Mouse (Mus musculus) small intestine, adult 2 months (tissue): ENCODE data around the gene Ankrd11. TPM values are rescaled to one million over a fixed set of nuclear protein-coding genes. Genes with fewer than 3 reads are reported as not detected.

Experiments
- H3K27ac ChIP-seq: fragments of 200-500 bp; 2 replicates; pipeline ENCODE4 v1.5.1; 2012; ENCODE audit warnings: low read depth, low read length, control low read depth, inconsistent platforms; ENCODE audit not compliant: insufficient read depth
- H3K27me3 ChIP-seq: fragments of 200-500 bp; 2 replicates; pipeline ENCODE4 v1.6.1; 2012; ENCODE audit warnings: mild to moderate bottlenecking, moderate library complexity, low read length, inconsistent platforms; ENCODE audit not compliant: control insufficient read depth, insufficient read depth
- H3K36me3 ChIP-seq: fragments of 200-500 bp; 2 replicates; pipeline ENCODE4 v1.6.1; 2012; ENCODE audit warnings: mild to moderate bottlenecking, low read length, control low read depth, inconsistent platforms; ENCODE audit not compliant: control insufficient read depth, insufficient read depth
- H3K4me1 ChIP-seq: fragments of 200-500 bp; 2 replicates; pipeline ENCODE4 v1.6.1; 2012; ENCODE audit warnings: low read length, inconsistent platforms, mixed read lengths; ENCODE audit not compliant: control insufficient read depth, insufficient read depth, insufficient read length
- H3K4me3 ChIP-seq: fragments of 200-500 bp; 2 replicates; pipeline ENCODE4 v1.5.1; 2012; ENCODE audit warnings: low read depth, mild to moderate bottlenecking, control low read depth, inconsistent platforms, low read length, moderate library complexity
- CTCF ChIP-seq: fragments of 200-500 bp; IDR thresholded peaks from 2 replicates; pipeline ENCODE4 v1.5.1; 2012; ENCODE audit warnings: low read depth, mild to moderate bottlenecking, control low read depth, inconsistent platforms, low read length, moderate library complexity, mixed read lengths; ENCODE audit not compliant: insufficient replicate concordance, insufficient read length; ENCODE audit errors: extremely low read depth
- POLR2A ChIP-seq: fragments of 200-500 bp; IDR thresholded peaks from 2 replicates; pipeline ENCODE4 v1.6.1; 2012; ENCODE audit warnings: low read depth, mild to moderate bottlenecking, control low read depth, inconsistent platforms, low read length, moderate library complexity
- WGBS: fragments of 180-500 bp; shearing (Covaris S2); methylation state at CpG from one replicate; pipeline ENCODE4 v1.1.7; 2018; 5-methylcytosine and 5-hydroxymethylcytosine counted together
- polyA plus RNA-seq: library from polyadenylated mRNA; depleted of rRNA; stranded (reverse); fragments of >200 nt; gene quantifications from 2 replicates; pipeline ENCODE4 v1.2.3, GENCODE M21; 2012

The Ankrd11 gene
- polyA plus RNA-seq, 1 experiment = 79.9 TPM

DNA sequence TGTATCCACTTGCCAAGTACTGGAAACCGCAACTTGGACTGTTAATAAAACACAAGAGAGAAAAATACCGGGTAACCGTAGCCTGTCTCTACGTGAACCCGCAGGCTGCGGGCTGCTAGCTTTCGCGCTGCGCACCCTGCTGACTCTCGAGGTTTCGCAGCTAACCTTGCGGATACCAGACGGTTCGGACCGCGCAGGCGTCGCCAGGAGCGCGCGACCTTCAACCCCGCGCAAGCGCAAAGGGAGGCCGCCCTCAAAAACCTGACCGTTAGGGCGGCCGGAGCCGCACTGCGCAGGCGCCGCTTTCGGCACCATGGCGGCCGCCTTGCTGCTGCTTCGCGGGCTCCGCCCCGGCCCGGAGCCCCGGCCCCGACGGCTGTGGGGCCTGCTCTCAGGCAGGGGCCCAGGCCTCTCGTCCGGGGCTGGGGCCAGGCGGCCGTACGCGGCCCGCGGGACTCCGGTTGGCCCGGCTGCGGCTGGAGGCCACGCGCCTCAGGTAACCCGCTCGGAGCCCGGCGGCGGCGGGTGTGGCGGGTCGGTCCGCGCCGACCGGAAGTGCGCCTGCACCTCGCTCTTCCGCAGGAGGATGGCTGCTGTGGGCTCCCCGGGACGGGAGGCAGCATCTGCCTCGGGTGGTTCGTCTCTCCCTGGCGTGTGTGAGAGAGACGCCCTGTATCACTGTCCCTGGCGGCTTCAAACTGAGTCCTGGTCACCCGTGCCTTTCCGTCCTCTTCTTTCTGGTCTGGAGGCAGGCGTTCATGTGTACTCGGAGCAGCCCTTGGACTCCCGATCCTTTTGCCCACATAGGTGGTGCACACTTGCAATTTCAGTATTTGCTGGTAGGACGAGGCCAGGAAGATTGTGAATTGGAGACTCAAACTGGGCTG, 23.4 kb upstream of the Ankrd11 start:
- peak; percentile 87; the same call in 1 of the 2 replicates for TF ChIP-seq POLR2A
- TF ChIP-seq CTCF = peak; percentile 54; the same call in 1 of the 2 replicates
- peak overlapping the region; percentile 71 for H3K4me3 ChIP-seq
- WGBS = under 1% methylated on average over 84 of the region's 84 CpGs
- H3K36me3 ChIP-seq = peaks cover 2% of the 10 kb centered on the region; the same call in 1 of the 2 replicates
- no peaks in the 10 kb centered on the region for H3K27me3 ChIP-seq
- H3K27ac ChIP-seq = peak overlapping the region; percentile 86
- H3K4me1 ChIP-seq = peaks cover 8% of the 10 kb centered on the region

DNA sequence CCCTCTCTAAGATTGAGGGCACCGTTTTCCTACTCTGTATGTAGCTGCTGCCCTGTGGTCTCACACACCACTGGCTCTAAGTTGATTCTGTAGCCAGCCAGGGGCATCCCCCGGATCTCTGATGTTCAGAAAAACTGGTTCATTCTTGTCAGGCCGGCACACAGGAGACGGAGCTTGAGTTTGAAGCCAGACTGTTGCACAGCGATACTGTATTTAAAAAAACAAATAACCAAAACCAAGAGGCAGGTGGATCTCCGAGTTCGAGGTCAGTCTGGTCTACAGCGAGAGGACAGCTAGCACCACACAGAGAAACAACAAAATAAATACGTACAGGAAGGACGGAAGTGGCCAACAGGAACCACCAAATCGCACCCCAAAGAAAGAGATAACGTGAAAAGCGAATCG, 22.7 kb upstream of the Ankrd11 start:
- H3K4me3 ChIP-seq = peak overlapping the region; percentile 71
- H3K36me3 ChIP-seq = no peaks in the 10 kb centered on the region; the same call in 1 of the 2 replicates
- H3K4me1 ChIP-seq = peaks cover 8% of the 10 kb centered on the region
- under 1% methylated on average over 14 of the region's 14 CpGs for WGBS
- H3K27me3 ChIP-seq = no peaks in the 10 kb centered on the region
- no peak for TF ChIP-seq CTCF
- no peak for TF ChIP-seq POLR2A
- peak overlapping the region; percentile 86 for H3K27ac ChIP-seq

DNA sequence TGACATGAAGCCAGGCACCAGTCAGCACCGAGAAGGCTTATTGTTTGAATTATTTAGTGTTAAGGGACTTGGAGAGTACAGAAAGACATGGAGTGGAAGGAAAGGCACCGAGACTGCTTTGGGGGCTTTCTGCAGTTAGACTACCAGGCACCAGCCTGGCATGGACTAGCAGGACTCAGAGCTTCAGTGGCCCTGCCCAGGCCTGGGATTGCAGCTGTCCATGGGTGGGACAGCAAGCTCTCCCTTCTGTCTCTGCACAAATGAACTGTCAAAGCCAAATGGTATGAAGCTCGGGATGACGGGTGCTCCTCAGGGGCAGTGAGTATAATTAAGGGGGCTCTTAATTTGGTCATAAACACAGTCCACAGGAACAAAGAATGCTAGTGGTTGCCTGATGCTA, 22.0 kb upstream of the Ankrd11 start:
- Histone ChIP-seq H3K27me3 (no peaks in the 10 kb centered on the region), H3K27ac (peak overlapping the region; percentile 86; the same call in 1 of the 2 replicates), H3K4me1 (peaks cover 8% of the 10 kb centered on the region), H3K36me3 (no peaks in the 10 kb centered on the region; the same call in 1 of the 2 replicates), H3K4me3 (no peak overlapping the region)
- 82% methylated on average over 4 of the region's 4 CpGs for WGBS
- TF ChIP-seq CTCF (no peak), POLR2A (no peak)

DNA sequence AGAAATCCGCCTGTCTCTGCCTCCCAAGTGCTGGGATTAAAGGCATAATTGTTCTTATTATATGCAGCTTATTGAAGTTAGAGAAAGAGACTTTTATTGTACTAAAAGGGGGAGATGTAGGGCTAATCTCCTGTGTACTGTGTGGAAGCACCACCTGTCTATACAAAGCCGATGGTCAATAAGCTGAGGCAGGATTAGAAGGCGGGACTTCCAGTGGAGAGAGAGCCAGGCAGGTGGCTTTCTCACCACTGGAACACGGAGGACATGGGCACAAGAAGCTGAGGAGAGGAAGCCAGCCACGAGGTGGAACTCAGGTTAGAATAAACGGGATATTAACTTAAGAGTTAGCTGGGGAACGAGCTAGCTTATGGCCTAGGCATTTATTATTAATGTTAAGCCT, 20.6 kb upstream of the Ankrd11 start, which contains the start of gene Spg7:
Spg7 (plus strand) TSS at position 222 of the 400 bp plus-strand sequence.
- 55% methylated on average over 7 of the region's 7 CpGs for WGBS
- peaks cover 8% of the 10 kb centered on the region for H3K4me1 ChIP-seq
- TF ChIP-seq CTCF (no peak), POLR2A (no peak)
- no peaks in the 10 kb centered on the region; the same call in 1 of the 2 replicates for H3K36me3 ChIP-seq
- H3K27ac ChIP-seq = no peak within 1 kb of the TSS
- no peaks in the 10 kb centered on the region for H3K27me3 ChIP-seq
- no peak within 1 kb of the TSS for H3K4me3 ChIP-seq

- no peak overlapping the region; the same call in 1 of the 2 replicates for H3K4me3 ChIP-seq
- WGBS = 15% methylated on average over 5 of the region's 5 CpGs
- TF ChIP-seq CTCF (no peak), POLR2A (no peak)
- no peaks in the 10 kb centered on the region for H3K36me3 ChIP-seq
- H3K27ac ChIP-seq = peak overlapping the region; percentile 100
- H3K4me1 ChIP-seq = peaks cover 41% of the 10 kb centered on the region
- no peaks in the 10 kb centered on the region for H3K27me3 ChIP-seq
Observed at GRCm38 (mm10) chr8:123051458-123051857, 9.4 kb upstream of the Ankrd11 start.

DNA sequence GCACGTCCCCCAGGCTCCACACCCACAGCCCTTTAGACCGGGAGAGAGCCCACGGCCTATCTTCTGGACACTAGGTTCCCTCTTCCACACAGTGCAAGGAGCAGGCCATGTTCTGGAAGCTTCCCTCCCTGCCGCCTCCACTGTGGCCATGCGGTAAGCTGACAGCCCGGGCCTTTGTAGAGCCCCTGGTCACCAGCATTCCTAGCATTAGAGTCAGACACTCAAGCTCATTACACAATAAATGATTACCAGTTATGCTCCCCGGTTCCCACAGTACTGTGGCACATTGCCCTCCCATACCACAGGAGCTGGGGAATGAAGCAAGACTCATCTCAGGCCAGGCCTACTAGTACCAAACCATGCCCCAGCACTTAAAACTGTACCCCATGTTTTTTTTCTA, 6.3 kb upstream of the Ankrd11 start:
- 28% methylated on average over 7 of the region's 7 CpGs for whole genome bisulfite sequencing
- Histone ChIP-seq H3K36me3 (peaks cover 3% of the 10 kb centered on the region; the same call in 1 of the 2 replicates), H3K27me3 (no peaks in the 10 kb centered on the region), H3K4me1 (peaks cover 47% of the 10 kb centered on the region), H3K27ac (peak overlapping the region; percentile 94), H3K4me3 (no peak overlapping the region)
- TF ChIP-seq CTCF = no peak

- peak overlapping the region; percentile 94 for H3K27ac ChIP-seq
- peaks cover 47% of the 10 kb centered on the region for H3K4me1 ChIP-seq
- no peaks in the 10 kb centered on the region for H3K27me3 ChIP-seq
- no peak overlapping the region for H3K4me3 ChIP-seq
- WGBS = 30% methylated on average over 7 of the region's 7 CpGs
- no peak for TF ChIP-seq CTCF
- TF ChIP-seq POLR2A = no peak
- peaks cover 3% of the 10 kb centered on the region; the same call in 1 of the 2 replicates for H3K36me3 ChIP-seq
Observed at GRCm38 (mm10) chr8:123047827-123048226, 5.8 kb upstream of the Ankrd11 start.
